Mouse (Mus musculus): ENCODE data around the gene Cstad.

DNA sequence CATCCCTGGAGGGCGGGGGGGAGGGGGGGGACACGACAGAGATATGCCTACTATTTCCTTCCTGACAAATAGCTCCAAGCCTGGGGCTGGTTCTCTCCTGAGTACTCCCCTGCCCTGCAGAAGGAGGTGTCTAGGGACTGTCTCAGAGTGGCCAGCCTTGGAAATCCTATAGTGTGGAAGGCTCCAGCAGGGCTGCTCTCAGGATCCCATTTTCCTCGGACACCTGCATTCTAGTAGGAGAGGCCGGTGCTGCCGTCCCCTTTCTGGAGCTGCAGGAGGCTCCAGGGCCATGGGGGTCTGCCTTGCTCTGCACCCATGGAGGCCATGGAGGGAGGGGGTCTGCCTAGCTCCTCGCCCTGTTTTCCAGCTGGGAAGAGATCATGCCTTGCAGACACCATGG, 2.4 kb upstream of the Cstad start:
- TF ChIP-seq CTCF (IDR thresholded peaks at IDR 0.05; ENCODE audit: control insufficient read depth, insufficient read depth, low read length) (no peak), POLR2A (IDR thresholded peaks at IDR 0.05; ENCODE audit: borderline replicate concordance, control insufficient read depth, low read depth, low read length) (no peak)

All from bone marrow, adult 2 months (tissue).